Mouse (Mus musculus) gastrocnemius, adult 8-10 months (tissue): ENCODE data around the gene Frmd4b. TPM values are rescaled to one million over a fixed set of nuclear protein-coding genes. Genes with fewer than 3 reads are reported as not detected.
"Not testable (repeated sequence)": the region's sequence is repeated elsewhere in the genome, so short reads cannot be mapped to it uniquely, and the experiment has no call there.

Experiments used
- DNase-seq, 2 experiments: peaks; one replicate each; pipeline ENCODE4 v3.0.0; 2022; ENCODE audit warnings: low spot score in 2 of 2
- total RNA-seq, 4 experiments: library from RNA; stranded (reverse); gene quantifications; 2 replicates each; pipeline ENCODE4 v1.2.4; 2022

Frmd4b gene
- total RNA-seq, 4 experiments from 2014 or later, result 2.6 to 6.5 (median 4.7) TPM

GRCm38 (mm10) chr6:97419771-97420446 lies 197.4 kb downstream of the Frmd4b start:
- peak; percentile 65 to 66 for DNase-seq

- DNase-seq, result peak; percentile 40 to 53
Measured at GRCm38 (mm10) chr6:97416972-97417554, 200.3 kb downstream of the Frmd4b start.

- DNase-seq, result not testable (repeated sequence)
Measured at GRCm38 (mm10) chr6:97415578-97415977, 201.8 kb downstream of the Frmd4b start.

- no peak for DNase-seq
Measured at GRCm38 (mm10) chr6:97413453-97413852, 203.9 kb downstream of the Frmd4b start.

GRCm38 (mm10) chr6:97412403-97412802 lies 204.9 kb downstream of the Frmd4b start:
- no peak for DNase-seq

- DNase-seq, result peak; percentile 16 to 48
Measured at GRCm38 (mm10) chr6:97411327-97411726, 206.0 kb downstream of the Frmd4b start.

- DNase-seq, result no peak
Measured at GRCm38 (mm10) chr6:97409467-97410239, 207.7 kb downstream of the Frmd4b start.

GRCm38 (mm10) chr6:97407914-97408313 lies 209.4 kb downstream of the Frmd4b start:
- no peak for DNase-seq

GRCm38 (mm10) chr6:97407425-97407824 lies 209.9 kb downstream of the Frmd4b start:
- DNase-seq, result no peak

GRCm38 (mm10) chr6:97405311-97405710 lies 212.0 kb downstream of the Frmd4b start:
- no peak for DNase-seq

- DNase-seq, result no peak
Measured at GRCm38 (mm10) chr6:97402822-97403472, 214.4 kb downstream of the Frmd4b start.

GRCm38 (mm10) chr6:97400446-97400845 lies 216.9 kb downstream of the Frmd4b start:
- peak; percentile 18 to 36 for DNase-seq

- DNase-seq, result no peak
Measured at GRCm38 (mm10) chr6:97397935-97398334, 219.4 kb downstream of the Frmd4b start.

GRCm38 (mm10) chr6:97396957-97397354 lies 220.4 kb downstream of the Frmd4b start:
- DNase-seq, result no peak

GRCm38 (mm10) chr6:97396351-97396956 lies 220.9 kb downstream of the Frmd4b start:
- no peak for DNase-seq

- DNase-seq, result no peak
Measured at GRCm38 (mm10) chr6:97395477-97396350, 221.6 kb downstream of the Frmd4b start.

- no peak for DNase-seq
Measured at GRCm38 (mm10) chr6:97394473-97395075, 222.8 kb downstream of the Frmd4b start.

GRCm38 (mm10) chr6:97392912-97393311 lies 224.4 kb downstream of the Frmd4b start:
- no peak for DNase-seq

GRCm38 (mm10) chr6:97387388-97387787 lies 230.0 kb downstream of the Frmd4b start:
- DNase-seq, result no peak

GRCm38 (mm10) chr6:97384918-97385317 lies 232.4 kb downstream of the Frmd4b start:
- DNase-seq, result no peak
